Mouse (Mus musculus) olfactory bulb, adult 2 months (tissue): ENCODE measurements around the gene Abi2.

Experiments
- CTCF ChIP-seq: fragments of 200-500 bp; IDR thresholded peaks from 2 replicates; pipeline ENCODE4 v1.5.1; 2012; ENCODE audit warnings: low read depth, mild to moderate bottlenecking, low read length, moderate library complexity; ENCODE audit not compliant: insufficient read depth
- POLR2A ChIP-seq: fragments of 200-500 bp; IDR thresholded peaks from 2 replicates; pipeline ENCODE4 v1.6.1; 2012; ENCODE audit warnings: mild to moderate bottlenecking, low read depth, low read length, moderate library complexity; ENCODE audit not compliant: insufficient read depth

- no peak for TF ChIP-seq POLR2A
- TF ChIP-seq CTCF = no peak
Measured at GRCm38 (mm10) chr1:60408501-60409167, 785 bp upstream of the Abi2 start.
